Mouse (Mus musculus) gastrocnemius, adult 2 months (tissue): ENCODE measurements around the gene Atxn7. TPM values are rescaled to one million over a fixed set of nuclear protein-coding genes. Genes with fewer than 3 reads are reported as not detected.
"Not testable (repeated sequence)": the region's sequence is repeated elsewhere in the genome, so short reads cannot be mapped to it uniquely, and the experiment has no call there.

Experiments used
- DNase-seq: peaks from one replicate; pipeline ENCODE4 v3.0.0; 2022
- H3K27ac ChIP-seq: fragments of 200-600 bp; 2 replicates; pipeline ENCODE4 v1.8.1; 2022; ENCODE audit warnings: mild to moderate bottlenecking
- H3K4me3 ChIP-seq: fragments of 200-600 bp; 2 replicates; pipeline ENCODE4 v1.8.1; 2022; ENCODE audit warnings: mild to moderate bottlenecking, moderate library complexity
- CTCF ChIP-seq: fragments of 200-600 bp; IDR thresholded peaks from 2 replicates; pipeline ENCODE4 v1.8.1; 2022; ENCODE audit warnings: antibody characterized with exemption, mild to moderate bottlenecking, moderate library complexity
- intact Hi-C: fragments of 180-260 bp; cut with DNase I; formaldehyde crosslinking; loops from one replicate; pipeline ENCODE4 v1.15.1; 2025
- total RNA-seq, 2 experiments: library from RNA; stranded (reverse); gene quantifications; 2 replicates each; pipeline ENCODE4 v1.2.3; 2021

The Atxn7 gene
- total RNA-seq, 2 experiments from 2014 or later = 18.1 to 20.5 TPM

GRCm38 (mm10) chr14:14038233-14038632, 77.0 kb downstream of the Atxn7 start:
- no peak overlapping the region for H3K4me3 ChIP-seq
- H3K27ac ChIP-seq = no peak overlapping the region
- DNase-seq = no peak
- no peak for TF ChIP-seq CTCF
- intact Hi-C loops = no loop called here

GRCm38 (mm10) chr14:14042336-14042735, 81.1 kb downstream of the Atxn7 start:
- no peak for TF ChIP-seq CTCF
- Histone ChIP-seq H3K4me3 (no peak overlapping the region), H3K27ac (no peak overlapping the region)
- no peak for DNase-seq
- intact Hi-C loops = no loop called here

GRCm38 (mm10) chr14:14054386-14054785, 93.1 kb downstream of the Atxn7 start:
- DNase-seq = no peak
- intact Hi-C loops = loop anchor here (5.0 kb wide), 1 partner anchor 43 kb away; no protein-coding TSS in a partner anchor
- Histone ChIP-seq H3K4me3 (no peak overlapping the region), H3K27ac (no peak overlapping the region)
- TF ChIP-seq CTCF = peak; percentile 61

GRCm38 (mm10) chr14:14059606-14060005, 98.4 kb downstream of the Atxn7 start:
- not testable (repeated sequence) for DNase-seq, H3K27ac ChIP-seq, H3K4me3 ChIP-seq
- intact Hi-C loops = loop anchor here (10.0 kb wide), 1 partner anchor 45 kb away; no protein-coding TSS in a partner anchor

GRCm38 (mm10) chr14:14062531-14063245, 101.4 kb downstream of the Atxn7 start:
- no peak for TF ChIP-seq CTCF
- no peak overlapping the region for H3K4me3 ChIP-seq
- intact Hi-C loops = loop anchor here (10.0 kb wide), 1 partner anchor 48 kb away; no protein-coding TSS in a partner anchor
- DNase-seq = no peak
- no peak overlapping the region for H3K27ac ChIP-seq

GRCm38 (mm10) chr14:14063382-14063781, 102.1 kb downstream of the Atxn7 start:
- intact Hi-C loops = loop anchor here (10.0 kb wide), 1 partner anchor 49 kb away; no protein-coding TSS in a partner anchor
- TF ChIP-seq CTCF = no peak
- no peak overlapping the region for H3K4me3 ChIP-seq

GRCm38 (mm10) chr14:14064486-14065141, 103.4 kb downstream of the Atxn7 start:
- DNase-seq = no peak
- intact Hi-C loops = loop anchor here (10.0 kb wide), 1 partner anchor 50 kb away; no protein-coding TSS in a partner anchor
- H3K4me3 ChIP-seq = no peak overlapping the region
- TF ChIP-seq CTCF = no peak
- H3K27ac ChIP-seq = peak overlapping the region; percentile 16; the same call in 1 of the 2 replicates

More at GRCm38 (mm10) chr14:14063382-14063781, 102.1 kb downstream of the Atxn7 start:
- DNase-seq = no peak
- H3K27ac ChIP-seq = no peak overlapping the region

- no peak overlapping the region for H3K4me3 ChIP-seq
- TF ChIP-seq CTCF = no peak
- DNase-seq = no peak
- peak overlapping the region; percentile 16; the same call in 1 of the 2 replicates for H3K27ac ChIP-seq
- intact Hi-C loops = loop anchor here (10.0 kb wide), 1 partner anchor 50 kb away; no protein-coding TSS in a partner anchor
These were observed 103.9 kb downstream of the Atxn7 start for GRCm38 (mm10) chr14:14065142-14065498.

- Histone ChIP-seq H3K27ac (peak overlapping the region; percentile 91; the same call in 1 of the 2 replicates), H3K4me3 (no peak overlapping the region)
- intact Hi-C loops = loop anchor here (10.0 kb wide), 1 partner anchor 51 kb away; no protein-coding TSS in a partner anchor
- DNase-seq = no peak
- TF ChIP-seq CTCF = no peak
These were observed 105.0 kb downstream of the Atxn7 start for GRCm38 (mm10) chr14:14066241-14066640.

GRCm38 (mm10) chr14:14067648-14068472, 106.6 kb downstream of the Atxn7 start:
- Histone ChIP-seq H3K4me3 (peak overlapping the region; percentile 71), H3K27ac (peak overlapping the region; percentile 91)
- intact Hi-C loops = loop anchor here (10.0 kb wide), 1 partner anchor 53 kb away; no protein-coding TSS in a partner anchor
- peak; percentile 69 for DNase-seq
- no peak for TF ChIP-seq CTCF

GRCm38 (mm10) chr14:14068553-14068952, 107.3 kb downstream of the Atxn7 start:
- DNase-seq = no peak
- H3K27ac ChIP-seq = peak overlapping the region; percentile 91
- TF ChIP-seq CTCF = no peak
- peak overlapping the region; percentile 71 for H3K4me3 ChIP-seq
- intact Hi-C loops = loop anchor here (10.0 kb wide), 1 partner anchor 54 kb away; no protein-coding TSS in a partner anchor
